Mouse (Mus musculus) heart, adult 2 months (tissue): Measurements from ENCODE around the gene Nol6. TPM values are rescaled to one million over a fixed set of nuclear protein-coding genes. Genes with fewer than 3 reads are reported as not detected.
A peak's percentile ranks its signal among the peaks of the same experiment; 100 is the strongest.

Source experiments
- DNase-seq, 2 experiments: peaks; one replicate each; pipeline ENCODE4 v3.0.0; 2021
- H3K27ac ChIP-seq: fragments of 200-600 bp; 2 replicates; pipeline ENCODE4 v1.8.1; 2022
- H3K27me3 ChIP-seq: fragments of 200-500 bp; 2 replicates; pipeline ENCODE4 v1.6.1; 2012; ENCODE audit warnings: mild to moderate bottlenecking, low read length, inconsistent platforms, mixed read lengths; ENCODE audit not compliant: control insufficient read depth, insufficient read depth
- H3K36me3 ChIP-seq: fragments of 200-500 bp; 2 replicates; pipeline ENCODE4 v1.6.1; 2012; ENCODE audit warnings: low read length, inconsistent platforms; ENCODE audit not compliant: control insufficient read depth, insufficient read depth
- H3K4me1 ChIP-seq: fragments of 200-500 bp; 2 replicates; pipeline ENCODE4 v1.6.1; 2011; ENCODE audit warnings: low read length; ENCODE audit not compliant: control insufficient read depth, insufficient read depth
- H3K4me3 ChIP-seq: fragments of 200-600 bp; 2 replicates; pipeline ENCODE4 v1.8.1; 2022
- H3K79me2 ChIP-seq: fragments of 200-500 bp; replicated peaks from 2 replicates; pipeline ENCODE4 v1.6.1; 2012; ENCODE audit warnings: mild to moderate bottlenecking, inconsistent platforms, low read length, moderate library complexity, mixed read lengths; ENCODE audit not compliant: control insufficient read depth, insufficient read depth
- H3K9ac ChIP-seq: fragments of 200-500 bp; 2 replicates; pipeline ENCODE4 v1.6.1; 2012; ENCODE audit warnings: low read depth, mild to moderate bottlenecking, control low read depth, inconsistent platforms, low read length, mixed read lengths
- CTCF ChIP-seq: fragments of 200-600 bp; IDR thresholded peaks from 2 replicates; pipeline ENCODE4 v1.8.1; 2022; ENCODE audit warnings: antibody characterized with exemption, mild to moderate bottlenecking, moderate library complexity
- EP300 ChIP-seq: fragments of 200-500 bp; IDR thresholded peaks from 2 replicates; pipeline ENCODE4 v1.6.1; 2011; ENCODE audit warnings: low read depth, low read length, control low read depth; ENCODE audit not compliant: insufficient read depth
- POLR2A ChIP-seq: fragments of 200-500 bp; IDR thresholded peaks from 2 replicates; pipeline ENCODE4 v1.6.1; 2011; ENCODE audit warnings: mild to moderate bottlenecking, low read depth, low read length, control low read depth; ENCODE audit not compliant: insufficient read depth
- WGBS: fragments of 180-500 bp; shearing (Covaris S2); methylation state at CpG from one replicate; pipeline ENCODE4 v1.1.7; 2018; 5-methylcytosine and 5-hydroxymethylcytosine counted together
- intact Hi-C: fragments of 180-260 bp; cut with DNase I; formaldehyde crosslinking; loops from one replicate; pipeline ENCODE4 v1.15.1; 2025
- long read RNA-seq: library from polyadenylated mRNA; stranded (forward); transcript quantifications from one replicate; pipeline ENCODE4 v2.0.0, GENCODE M21; 2021
- polyA plus RNA-seq: library from polyadenylated mRNA; depleted of rRNA; stranded (reverse); fragments of >200 nt; gene quantifications from 2 replicates; pipeline ENCODE4 v1.2.3, GENCODE M21; 2012; rRNA removed
- total RNA-seq, 2 experiments: library from RNA; stranded (reverse); gene quantifications; 2 replicates each; pipeline ENCODE4 v1.2.3; 2021

The Nol6 gene
- 10 to 100 TPM; 14.9 to 16.4 TPM for total RNA-seq
- polyA plus RNA-seq, result 17.6 and 21.2 TPM in 2 replicates
- long read RNA-seq, full-length matches to known transcripts, result 7 of 8 reads
- long read RNA-seq, partial matches to known transcripts, result 1 of 8 reads
- long read RNA-seq, other reads (novel, unspliced or antisense), result 0 of 8 reads

DNA sequence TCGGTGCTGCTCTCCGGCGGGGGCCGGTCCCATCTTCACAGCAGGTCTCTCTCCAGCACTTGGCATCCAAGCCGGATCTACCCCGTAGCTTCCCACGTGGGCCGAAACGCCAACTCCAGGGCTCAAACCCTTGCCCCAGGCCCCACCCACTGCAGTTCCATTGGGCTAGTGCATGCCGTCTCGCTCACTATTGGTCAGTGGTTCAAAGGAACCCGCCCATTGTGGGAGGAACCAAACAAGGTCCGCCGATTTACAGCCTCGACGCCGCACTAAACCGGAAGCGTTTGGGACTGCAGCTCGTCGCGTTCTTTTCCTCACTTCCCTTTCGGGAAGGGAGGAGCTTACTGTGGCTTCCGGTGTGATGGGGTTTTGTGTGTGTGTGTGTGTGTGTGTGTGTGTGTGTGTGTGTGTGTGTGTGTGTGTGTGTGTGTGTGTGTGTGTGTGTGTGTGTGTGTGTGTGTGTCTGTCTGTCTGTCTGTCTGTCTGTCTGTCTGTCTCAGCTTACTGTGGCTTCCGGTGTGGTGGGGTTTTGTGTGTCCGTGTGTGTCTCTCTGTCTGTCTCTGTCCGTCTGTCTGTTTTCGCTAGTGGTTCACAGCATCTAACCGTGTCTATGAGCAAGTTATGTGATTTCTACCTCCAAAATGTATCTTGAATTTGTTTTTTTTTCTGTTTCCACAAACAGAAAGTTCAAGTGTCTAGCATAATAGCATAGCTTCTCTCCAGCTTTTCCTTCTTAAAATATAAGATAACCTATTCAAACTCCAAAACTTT is at the start of gene Nol6:
Gene Nol6 (minus strand): TSS at position 276 of the 772 bp plus-strand sequence.
- Histone ChIP-seq H3K4me3 (peak within 1 kb of the TSS; percentile 73), H3K27me3 (no peaks in the 10 kb centered on the region), H3K27ac (peak within 1 kb of the TSS; percentile 68), H3K9ac (peak within 1 kb of the TSS; percentile 39), H3K79me2 (no peaks in the 10 kb centered on the region), H3K4me1 (peaks cover 2% of the 10 kb centered on the region; the same call in 1 of the 2 replicates), H3K36me3 (no peaks in the 10 kb centered on the region)
- TF ChIP-seq CTCF (no peak), EP300 (no peak), POLR2A (peak; percentile 55; the same call in 1 of the 2 replicates)
- intact Hi-C loops, result loop anchor here (10.0 kb wide), 1 partner anchor 150 kb away; the partner anchor contains the start of gene Nfx1
- peak; percentile 93 to 98 for DNase-seq
- WGBS, result 2% methylated on average over 29 of the region's 29 CpGs

- Histone ChIP-seq H3K4me3 (no peak overlapping the region), H3K9ac (no peak overlapping the region), H3K36me3 (peaks cover 2% of the 10 kb centered on the region), H3K79me2 (peaks cover 3% of the 10 kb centered on the region; the same call in 1 of the 2 replicates), H3K27ac (no peak overlapping the region), H3K4me1 (no peaks in the 10 kb centered on the region; the same call in 1 of the 2 replicates), H3K27me3 (no peaks in the 10 kb centered on the region)
- 86% methylated on average over 2 of the region's 2 CpGs for WGBS
- peak; percentile 15; the same call in 1 of the 2 replicates for TF ChIP-seq CTCF
- no peak for TF ChIP-seq POLR2A
- no peak for TF ChIP-seq EP300
- intact Hi-C loops, result no loop called here
- DNase-seq, result no peak
Observed at GRCm38 (mm10) chr4:41170970-41171369, 46.7 kb upstream of the Nol6 start.

- TF ChIP-seq POLR2A, result no peak
- no peak for TF ChIP-seq EP300
- peak; percentile 86 for TF ChIP-seq CTCF
- Histone ChIP-seq H3K4me1 (no peaks in the 10 kb centered on the region), H3K27me3 (no peaks in the 10 kb centered on the region), H3K9ac (no peak overlapping the region), H3K79me2 (peaks cover 4% of the 10 kb centered on the region; the same call in 1 of the 2 replicates), H3K36me3 (peaks cover 6% of the 10 kb centered on the region), H3K4me3 (no peak overlapping the region), H3K27ac (peak overlapping the region; percentile 26; the same call in 1 of the 2 replicates)
- intact Hi-C loops, result loop anchor here (1.0 to 2.0 kb wide), 2 partner anchors 37 to 115 kb away; no protein-coding TSS in a partner anchor
- 44% methylated on average over 6 of the region's 6 CpGs for WGBS
- peak; percentile 52 to 79 for DNase-seq
Observed at GRCm38 (mm10) chr4:41165693-41166475, 41.6 kb upstream of the Nol6 start.

DNA sequence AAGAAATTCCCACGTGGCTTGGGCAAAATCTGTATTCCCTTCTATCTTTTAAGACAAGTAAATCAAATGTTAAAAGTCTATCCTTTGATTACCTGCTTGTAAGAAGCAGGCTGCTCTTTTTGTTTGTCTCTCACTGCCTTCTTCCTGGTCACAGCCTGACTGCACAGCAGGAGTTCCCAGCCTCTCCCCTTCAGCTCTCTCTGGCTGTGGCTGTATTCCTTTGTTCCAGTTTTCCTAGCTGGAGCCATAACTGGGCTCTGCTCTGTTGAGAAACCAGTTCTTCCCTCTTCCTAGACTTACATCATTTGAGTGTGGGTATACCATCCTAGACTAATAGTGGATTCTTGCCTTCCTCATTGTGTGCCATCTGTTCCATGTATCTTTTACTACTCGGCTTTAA is 40.7 kb upstream of the Nol6 start:
- no peak overlapping the region for H3K9ac ChIP-seq
- H3K4me1 ChIP-seq, result no peaks in the 10 kb centered on the region
- peaks cover 4% of the 10 kb centered on the region; the same call in 1 of the 2 replicates for H3K79me2 ChIP-seq
- no peaks in the 10 kb centered on the region for H3K27me3 ChIP-seq
- H3K36me3 ChIP-seq, result peaks cover 6% of the 10 kb centered on the region
- TF ChIP-seq EP300, result no peak
- TF ChIP-seq CTCF, result no peak
- TF ChIP-seq POLR2A, result no peak
- no peak overlapping the region for H3K27ac ChIP-seq
- H3K4me3 ChIP-seq, result no peak overlapping the region
- WGBS, result 31% methylated on average over 2 of the region's 2 CpGs
- intact Hi-C loops, result no loop called here
- DNase-seq, result no peak

DNA sequence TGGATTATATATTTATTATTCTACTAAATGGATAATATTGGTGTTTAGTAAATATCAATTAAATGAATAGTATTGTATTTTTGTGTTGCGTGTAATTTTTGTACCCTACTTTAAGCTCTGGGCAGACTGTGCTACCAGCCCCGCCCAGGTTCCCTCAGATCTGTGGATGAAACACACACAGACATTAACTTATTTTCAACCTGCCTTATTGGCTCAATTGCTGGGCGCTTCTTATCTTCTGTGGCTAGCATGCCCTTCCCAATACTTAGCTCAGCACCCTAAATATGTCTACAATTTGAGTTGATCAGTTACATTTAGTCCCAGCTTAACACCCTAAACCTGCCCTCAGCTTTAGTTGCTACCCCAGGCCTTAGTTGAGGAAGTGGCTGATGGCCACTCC is 37.0 kb upstream of the Nol6 start:
- TF ChIP-seq EP300 (no peak), CTCF (no peak), POLR2A (no peak)
- peaks cover 6% of the 10 kb centered on the region for H3K4me1 ChIP-seq
- H3K27me3 ChIP-seq, result no peaks in the 10 kb centered on the region
- H3K79me2 ChIP-seq, result peaks cover 7% of the 10 kb centered on the region
- 97% methylated on average over 3 of the region's 3 CpGs for WGBS
- H3K4me3 ChIP-seq, result no peak overlapping the region
- H3K36me3 ChIP-seq, result peaks cover 14% of the 10 kb centered on the region
- H3K9ac ChIP-seq, result no peak overlapping the region
- DNase-seq, result no peak
- intact Hi-C loops, result no loop called here
- no peak overlapping the region for H3K27ac ChIP-seq
